Mouse (Mus musculus) lung, postnatal 0 days (tissue): ENCODE data around the gene Gstm4.
"Not testable (repeated sequence)": the region's sequence is repeated elsewhere in the genome, so short reads cannot be mapped to it uniquely, and the experiment has no call there.

Experiments
- CTCF ChIP-seq: IDR thresholded peaks from 2 replicates; pipeline ENCODE4 v1.5.1; 2016; ENCODE audit warnings: antibody characterized with exemption, mild to moderate bottlenecking
- EP300 ChIP-seq: IDR thresholded peaks from 2 replicates; pipeline ENCODE4 v1.6.1; 2016; ENCODE audit warnings: antibody characterized with exemption, mild to moderate bottlenecking, control low read depth

- not testable (repeated sequence) for TF ChIP-seq EP300, CTCF
Observed at GRCm38 (mm10) chr3:108019226-108019625, 25.5 kb downstream of the Gstm4 start.
